Mouse (Mus musculus) midbrain, embryonic 12.5 days (tissue): ENCODE measurements around the gene Bri3. TPM values are rescaled to one million over a fixed set of nuclear protein-coding genes. Genes with fewer than 3 reads are reported as not detected.

Experiments used
- ATAC-seq: fragments of 200-750 bp; cut with Nextera tagmentation; 2 replicates; pipeline ENCODE4 v1.8.0; 2017; ENCODE audit warnings: low read depth, moderate TSS enrichment, moderate library complexity; ENCODE audit not compliant: low FRiP score
- H3K27ac ChIP-seq: fragments of 300-500 bp; sonication (generic); replicated peaks from 2 replicates; pipeline ENCODE4 v1.5.1; 2016; ENCODE audit warnings: mild to moderate bottlenecking
- H3K27me3 ChIP-seq: fragments of 300-500 bp; sonication (generic); 2 replicates; pipeline ENCODE4 v1.6.1; 2016; ENCODE audit warnings: mild to moderate bottlenecking
- H3K36me3 ChIP-seq: fragments of 300-500 bp; sonication (generic); 2 replicates; pipeline ENCODE4 v1.6.1; 2016
- H3K4me1 ChIP-seq: fragments of 300-500 bp; sonication (generic); 2 replicates; pipeline ENCODE4 v1.6.1; 2016
- H3K4me2 ChIP-seq: fragments of 300-500 bp; sonication (generic); replicated peaks from 2 replicates; pipeline ENCODE4 v1.6.1; 2016; ENCODE audit warnings: mild to moderate bottlenecking, moderate library complexity
- H3K4me3 ChIP-seq: fragments of 300-500 bp; sonication (generic); 2 replicates; pipeline ENCODE4 v1.5.1; 2016; ENCODE audit warnings: mild to moderate bottlenecking
- H3K9ac ChIP-seq: fragments of 300-500 bp; sonication (generic); replicated peaks from 2 replicates; pipeline ENCODE4 v1.6.1; 2016; ENCODE audit warnings: mild to moderate bottlenecking, moderate library complexity
- H3K9me3 ChIP-seq: fragments of 300-500 bp; sonication (generic); 2 replicates; pipeline ENCODE4 v1.6.1; 2016; ENCODE audit warnings: mild to moderate bottlenecking
- WGBS: fragments of 180-500 bp; shearing (Covaris S2); methylation state at CpG from one replicate; pipeline ENCODE4 v1.1.7; 2016; 5-methylcytosine and 5-hydroxymethylcytosine counted together
- polyA plus RNA-seq: library from polyadenylated mRNA; unstranded; fragments of >200 nt; fragmentation: Nextera tagmentation; extraction: Ambion mirVana; gene quantifications from 2 replicates; pipeline ENCODE4 v1.2.1, GENCODE M21; 2016

The Bri3 gene
- polyA plus RNA-seq: 145 and 166 TPM in 2 replicates

DNA sequence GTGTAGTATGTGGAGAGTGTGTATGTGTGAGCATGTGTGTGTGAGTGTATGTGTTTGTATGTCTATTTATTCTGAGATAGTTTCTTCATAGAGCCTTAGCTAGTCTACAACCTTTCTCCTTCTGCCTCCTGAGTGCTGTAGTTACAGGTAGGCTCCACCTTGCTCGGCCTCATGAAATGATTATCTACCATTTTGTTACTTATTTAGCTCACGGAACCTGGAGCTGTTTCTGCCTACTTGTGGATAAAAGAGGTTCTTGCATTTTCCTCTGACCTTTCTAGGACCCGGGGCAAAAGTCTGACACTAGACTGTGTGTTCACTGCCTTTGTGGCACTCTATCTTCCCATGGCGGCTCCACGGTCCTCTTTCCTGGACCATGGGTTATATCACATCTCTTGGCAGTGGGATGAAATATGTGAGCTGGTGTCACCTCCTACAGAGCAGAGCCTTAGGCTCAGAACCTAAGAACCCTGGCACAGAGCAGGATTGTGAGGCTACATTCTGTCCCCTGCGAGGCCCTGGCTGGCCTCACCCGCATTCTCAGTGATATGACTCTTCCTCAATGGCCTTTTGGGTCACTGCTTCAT, at the start of gene Bri3:
Gene Bri3 (plus strand): TSS at position 537 of the 587 bp plus-strand sequence.
- no peak within 1 kb of the TSS for H3K4me3 ChIP-seq
- no peak within 1 kb of the TSS for H3K9ac ChIP-seq
- no peaks in the 10 kb centered on the region for H3K27me3 ChIP-seq
- H3K36me3 ChIP-seq: no peaks in the 10 kb centered on the region
- no peak within 1 kb of the TSS for H3K4me2 ChIP-seq
- H3K9me3 ChIP-seq: no peaks in the 10 kb centered on the region
- H3K4me1 ChIP-seq: no peaks in the 10 kb centered on the region
- ATAC-seq: no peak
- no peak within 1 kb of the TSS for H3K27ac ChIP-seq
- WGBS: 91% methylated on average over 7 of the region's 7 CpGs

GRCm38 (mm10) chr5:144195567-144195966, 48.7 kb upstream of the Bri3 start:
- Histone ChIP-seq H3K27ac (no peak overlapping the region), H3K4me2 (no peak overlapping the region), H3K27me3 (peaks cover 5% of the 10 kb centered on the region; the same call in 1 of the 2 replicates), H3K4me3 (no peak overlapping the region), H3K36me3 (peaks cover 19% of the 10 kb centered on the region), H3K9me3 (no peaks in the 10 kb centered on the region), H3K9ac (no peak overlapping the region), H3K4me1 (peaks cover 6% of the 10 kb centered on the region; the same call in 1 of the 2 replicates)
- no peak for ATAC-seq
- 91% methylated on average over 8 of the region's 8 CpGs for WGBS

- no peaks in the 10 kb centered on the region; the same call in 1 of the 2 replicates for H3K4me1 ChIP-seq
- no peak overlapping the region for H3K4me2 ChIP-seq
- WGBS: 90% methylated on average over 11 of the region's 11 CpGs
- no peak overlapping the region for H3K27ac ChIP-seq
- H3K9me3 ChIP-seq: no peaks in the 10 kb centered on the region
- H3K9ac ChIP-seq: no peak overlapping the region
- no peaks in the 10 kb centered on the region for H3K27me3 ChIP-seq
- no peak for ATAC-seq
- peaks cover 65% of the 10 kb centered on the region for H3K36me3 ChIP-seq
- no peak overlapping the region for H3K4me3 ChIP-seq
These were observed 43.6 kb upstream of the Bri3 start for GRCm38 (mm10) chr5:144200616-144201015.

DNA sequence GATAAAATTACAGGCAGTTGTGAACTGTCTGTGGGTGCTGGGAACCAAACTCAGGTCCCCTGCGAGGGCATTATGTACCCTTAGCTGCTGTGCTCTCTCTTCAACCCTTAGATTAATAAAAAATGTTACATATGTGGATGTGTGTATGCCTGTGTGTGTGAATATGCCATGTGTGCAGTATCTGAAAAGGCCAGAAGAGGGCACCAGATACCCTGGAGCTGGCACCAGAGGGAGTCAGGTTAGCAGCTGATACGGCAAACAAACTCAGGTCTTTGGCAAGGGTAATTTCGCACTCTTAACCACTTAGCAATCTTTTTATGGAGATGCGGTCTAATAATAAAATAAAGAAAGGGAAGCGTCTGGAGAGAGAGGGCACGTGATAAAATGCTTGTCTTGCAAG, 41.8 kb upstream of the Bri3 start:
- no peak overlapping the region for H3K9ac ChIP-seq
- no peak overlapping the region for H3K4me3 ChIP-seq
- 93% methylated on average over 6 of the region's 6 CpGs for WGBS
- no peaks in the 10 kb centered on the region for H3K27me3 ChIP-seq
- H3K4me2 ChIP-seq: no peak overlapping the region
- ATAC-seq: no peak
- no peaks in the 10 kb centered on the region for H3K9me3 ChIP-seq
- no peak overlapping the region for H3K27ac ChIP-seq
- peaks cover 82% of the 10 kb centered on the region for H3K36me3 ChIP-seq
- H3K4me1 ChIP-seq: no peaks in the 10 kb centered on the region

GRCm38 (mm10) chr5:144203398-144203959, 40.8 kb upstream of the Bri3 start:
- Histone ChIP-seq H3K4me1 (no peaks in the 10 kb centered on the region), H3K9ac (no peak overlapping the region), H3K4me3 (no peak overlapping the region), H3K27me3 (no peaks in the 10 kb centered on the region), H3K9me3 (no peaks in the 10 kb centered on the region), H3K27ac (no peak overlapping the region), H3K4me2 (no peak overlapping the region), H3K36me3 (peaks cover 89% of the 10 kb centered on the region)
- no peak for ATAC-seq
- WGBS: 92% methylated on average over 10 of the region's 10 CpGs

DNA sequence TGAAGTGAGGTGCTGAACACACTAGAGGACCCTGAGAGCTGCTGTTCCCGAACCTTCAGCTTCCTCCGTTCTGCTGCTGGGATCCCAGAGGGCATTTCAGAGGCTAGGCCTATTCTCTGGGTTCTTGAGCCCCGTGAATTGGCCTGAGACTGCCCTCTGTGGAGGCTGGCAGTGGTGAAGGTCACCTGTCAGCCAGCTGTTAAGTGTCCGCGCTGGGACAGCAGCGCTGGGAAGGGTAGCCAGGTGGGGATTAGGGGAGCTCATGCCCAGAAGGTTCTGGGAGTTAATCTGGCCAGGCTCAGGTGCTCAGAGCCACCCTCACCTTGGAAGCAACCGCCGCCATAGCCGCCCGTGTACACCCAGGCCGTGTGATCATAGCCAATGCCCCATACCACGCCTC, 39.9 kb upstream of the Bri3 start:
- no peak for ATAC-seq
- no peaks in the 10 kb centered on the region for H3K27me3 ChIP-seq
- no peak overlapping the region for H3K4me2 ChIP-seq
- H3K36me3 ChIP-seq: peaks cover 87% of the 10 kb centered on the region
- no peaks in the 10 kb centered on the region for H3K9me3 ChIP-seq
- no peak overlapping the region for H3K27ac ChIP-seq
- no peaks in the 10 kb centered on the region for H3K4me1 ChIP-seq
- H3K4me3 ChIP-seq: no peak overlapping the region
- 90% methylated on average over 12 of the region's 12 CpGs for WGBS
- H3K9ac ChIP-seq: no peak overlapping the region

DNA sequence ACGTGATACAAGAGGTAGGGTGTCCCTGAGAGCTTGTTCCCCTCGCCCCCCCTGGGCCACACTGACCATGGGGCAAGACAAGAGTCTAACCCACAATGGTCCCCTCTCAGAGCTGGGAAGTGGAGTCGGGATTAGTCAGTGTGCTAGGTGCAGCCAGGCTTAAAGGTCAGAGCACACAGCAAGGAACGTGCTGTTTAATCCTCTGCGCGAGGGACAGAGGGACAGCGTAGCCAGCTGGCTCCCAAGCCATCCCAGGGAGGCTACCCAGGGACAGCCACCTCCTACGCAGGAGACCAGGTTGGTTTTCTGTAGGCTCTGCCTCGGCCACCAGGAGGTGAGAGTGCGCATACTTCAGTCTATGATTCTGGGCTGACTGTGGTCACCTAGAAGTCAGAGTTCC, 39.3 kb upstream of the Bri3 start:
- ATAC-seq: no peak
- no peaks in the 10 kb centered on the region for H3K27me3 ChIP-seq
- no peaks in the 10 kb centered on the region for H3K4me1 ChIP-seq
- no peak overlapping the region for H3K27ac ChIP-seq
- 45% methylated on average over 10 of the region's 10 CpGs for WGBS
- no peak overlapping the region for H3K9ac ChIP-seq
- H3K36me3 ChIP-seq: peaks cover 89% of the 10 kb centered on the region
- H3K4me2 ChIP-seq: no peak overlapping the region
- no peak overlapping the region for H3K4me3 ChIP-seq
- no peaks in the 10 kb centered on the region for H3K9me3 ChIP-seq

- Histone ChIP-seq H3K27ac (no peak overlapping the region), H3K4me3 (no peak overlapping the region), H3K36me3 (peaks cover 90% of the 10 kb centered on the region), H3K4me2 (no peak overlapping the region), H3K27me3 (no peaks in the 10 kb centered on the region), H3K4me1 (no peaks in the 10 kb centered on the region), H3K9me3 (no peaks in the 10 kb centered on the region), H3K9ac (no peak overlapping the region)
- ATAC-seq: no peak
- 93% methylated on average over 15 of the region's 15 CpGs for WGBS
These were observed 38.2 kb upstream of the Bri3 start for GRCm38 (mm10) chr5:144206069-144206468.

- Histone ChIP-seq H3K27me3 (no peaks in the 10 kb centered on the region), H3K4me1 (no peaks in the 10 kb centered on the region), H3K9ac (no peak overlapping the region), H3K4me2 (no peak overlapping the region), H3K9me3 (no peaks in the 10 kb centered on the region), H3K36me3 (peaks cover 82% of the 10 kb centered on the region), H3K4me3 (no peak overlapping the region), H3K27ac (no peak overlapping the region)
- peak; percentile 23; the same call in 1 of the 2 replicates for ATAC-seq
- WGBS: 53% methylated on average over 11 of the region's 11 CpGs
These were observed 36.8 kb upstream of the Bri3 start for GRCm38 (mm10) chr5:144207478-144207877.

GRCm38 (mm10) chr5:144214453-144214852, 29.8 kb upstream of the Bri3 start:
- Histone ChIP-seq H3K36me3 (peaks cover 47% of the 10 kb centered on the region), H3K27ac (no peak overlapping the region), H3K4me2 (no peak overlapping the region), H3K9ac (no peak overlapping the region), H3K9me3 (no peaks in the 10 kb centered on the region), H3K4me3 (no peak overlapping the region), H3K4me1 (no peaks in the 10 kb centered on the region), H3K27me3 (no peaks in the 10 kb centered on the region)
- no peak for ATAC-seq
- WGBS: 28% methylated on average over 7 of the region's 7 CpGs

GRCm38 (mm10) chr5:144215992-144216391, 28.2 kb upstream of the Bri3 start:
- Histone ChIP-seq H3K4me2 (no peak overlapping the region), H3K4me1 (no peaks in the 10 kb centered on the region), H3K9me3 (no peaks in the 10 kb centered on the region), H3K4me3 (no peak overlapping the region), H3K9ac (no peak overlapping the region), H3K36me3 (peaks cover 32% of the 10 kb centered on the region), H3K27me3 (no peaks in the 10 kb centered on the region), H3K27ac (no peak overlapping the region)
- no peak for ATAC-seq
- 91% methylated on average over 2 of the region's 2 CpGs for WGBS

DNA sequence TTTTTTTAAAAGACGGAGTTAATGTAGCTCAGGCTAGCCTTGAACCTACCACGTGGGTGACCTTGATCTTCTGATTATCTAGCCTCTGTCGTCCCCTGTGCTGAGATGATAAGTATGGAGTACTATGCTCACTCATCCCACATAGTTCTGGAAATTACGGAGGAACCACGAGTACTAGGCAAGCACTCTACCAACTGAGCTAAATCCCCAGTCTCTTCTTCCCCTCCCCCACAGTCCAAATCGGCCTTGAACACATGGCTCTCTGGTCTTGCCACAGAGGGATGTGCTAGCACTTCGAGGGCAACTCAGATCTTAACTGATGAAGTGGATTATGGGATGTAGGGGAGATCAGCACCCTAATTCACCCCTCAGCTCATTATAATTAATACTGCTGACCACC, 26.2 kb upstream of the Bri3 start:
- Histone ChIP-seq H3K36me3 (peaks cover 25% of the 10 kb centered on the region), H3K4me3 (no peak overlapping the region), H3K9me3 (no peaks in the 10 kb centered on the region), H3K4me1 (peaks cover 14% of the 10 kb centered on the region), H3K27me3 (no peaks in the 10 kb centered on the region), H3K9ac (no peak overlapping the region), H3K4me2 (no peak overlapping the region), H3K27ac (no peak overlapping the region)
- WGBS: 92% methylated on average over 7 of the region's 7 CpGs
- ATAC-seq: no peak

GRCm38 (mm10) chr5:144219306-144219705, 24.9 kb upstream of the Bri3 start:
- no peak for ATAC-seq
- Histone ChIP-seq H3K4me2 (no peak overlapping the region), H3K9ac (no peak overlapping the region), H3K27ac (no peak overlapping the region), H3K36me3 (peaks cover 16% of the 10 kb centered on the region), H3K9me3 (no peaks in the 10 kb centered on the region), H3K27me3 (no peaks in the 10 kb centered on the region), H3K4me3 (no peak overlapping the region), H3K4me1 (peaks cover 18% of the 10 kb centered on the region)
- WGBS: 81% methylated on average over 12 of the region's 12 CpGs
